Mouse (Mus musculus): ENCODE measurements around the gene Apobec4. TPM values are rescaled to one million over a fixed set of nuclear protein-coding genes. Genes with fewer than 3 reads are reported as not detected.

Gene Apobec4
- polyA plus RNA-seq, 1 experiment from 2014 or later = not detected

DNA sequence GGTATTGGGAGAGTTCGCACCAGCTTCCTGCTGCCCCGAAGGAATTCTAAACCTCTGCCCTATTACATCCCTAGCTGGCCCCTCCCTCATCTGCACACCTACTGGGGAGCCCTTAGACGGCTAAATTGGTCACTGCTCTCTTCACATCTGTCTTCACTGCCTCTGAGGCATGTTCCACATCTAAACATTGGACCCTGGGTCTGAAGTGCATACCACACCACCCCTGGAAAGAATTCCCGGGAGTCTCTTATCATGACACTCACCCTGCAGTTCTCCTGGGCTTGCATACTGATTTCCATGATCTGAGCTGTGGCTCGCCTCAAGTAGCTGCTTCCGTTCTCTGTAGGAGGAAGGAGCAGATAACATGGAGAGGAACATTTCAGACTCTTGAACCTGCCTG lies 40.5 kb downstream of the Apobec4 start:
- H3K27ac ChIP-seq = no peak overlapping the region
- WGBS (ENCODE audit: insufficient replicate concordance) = 5% methylated on average over 6 of the region's 6 CpGs
- H3K9me3 ChIP-seq (replicated peaks) = no peaks in the 10 kb centered on the region
- DNase-seq (no peak), ATAC-seq (ENCODE audit: low read depth) (no peak; the same call in 1 of the 2 replicates)
- H3K9ac ChIP-seq = no peak overlapping the region
- H3K27me3 ChIP-seq = no peaks in the 10 kb centered on the region
- H3K36me3 ChIP-seq = no peaks in the 10 kb centered on the region
- peaks cover 18% of the 10 kb centered on the region for H3K4me1 ChIP-seq (replicated peaks)
- H3K4me3 ChIP-seq (replicated peaks) = no peak overlapping the region
- no peak overlapping the region for H3K4me2 ChIP-seq

DNA sequence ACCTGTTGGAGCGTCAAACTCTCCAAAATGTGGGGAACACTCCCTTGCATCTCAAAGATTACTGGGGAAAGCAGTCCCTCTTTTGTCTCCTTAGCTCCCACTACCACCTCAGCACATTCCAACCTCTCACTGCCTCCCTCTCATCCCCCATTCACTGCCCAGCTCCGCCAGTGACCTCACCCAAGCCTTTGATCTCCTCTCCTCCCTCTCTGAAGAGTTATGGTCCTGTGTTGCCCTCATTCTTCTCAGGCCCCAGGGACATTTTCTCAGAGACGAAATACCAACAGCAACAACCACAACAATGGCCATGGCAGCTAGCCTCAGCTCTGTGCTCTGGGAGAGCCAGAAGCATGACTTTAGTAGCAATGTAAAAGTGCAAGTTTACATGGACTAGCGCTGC lies 40.9 kb downstream of the Apobec4 start:
- Histone ChIP-seq H3K9ac (no peak overlapping the region), H3K27ac (no peak overlapping the region), H3K4me3 (replicated peaks) (no peak overlapping the region), H3K4me1 (replicated peaks) (peaks cover 22% of the 10 kb centered on the region), H3K4me2 (no peak overlapping the region), H3K36me3 (no peaks in the 10 kb centered on the region), H3K9me3 (replicated peaks) (no peaks in the 10 kb centered on the region), H3K27me3 (no peaks in the 10 kb centered on the region)
- no peak for DNase-seq
- 48% methylated on average over 4 of the region's 4 CpGs for WGBS (ENCODE audit: insufficient replicate concordance)
- no peak for ATAC-seq (ENCODE audit: low read depth)

DNA sequence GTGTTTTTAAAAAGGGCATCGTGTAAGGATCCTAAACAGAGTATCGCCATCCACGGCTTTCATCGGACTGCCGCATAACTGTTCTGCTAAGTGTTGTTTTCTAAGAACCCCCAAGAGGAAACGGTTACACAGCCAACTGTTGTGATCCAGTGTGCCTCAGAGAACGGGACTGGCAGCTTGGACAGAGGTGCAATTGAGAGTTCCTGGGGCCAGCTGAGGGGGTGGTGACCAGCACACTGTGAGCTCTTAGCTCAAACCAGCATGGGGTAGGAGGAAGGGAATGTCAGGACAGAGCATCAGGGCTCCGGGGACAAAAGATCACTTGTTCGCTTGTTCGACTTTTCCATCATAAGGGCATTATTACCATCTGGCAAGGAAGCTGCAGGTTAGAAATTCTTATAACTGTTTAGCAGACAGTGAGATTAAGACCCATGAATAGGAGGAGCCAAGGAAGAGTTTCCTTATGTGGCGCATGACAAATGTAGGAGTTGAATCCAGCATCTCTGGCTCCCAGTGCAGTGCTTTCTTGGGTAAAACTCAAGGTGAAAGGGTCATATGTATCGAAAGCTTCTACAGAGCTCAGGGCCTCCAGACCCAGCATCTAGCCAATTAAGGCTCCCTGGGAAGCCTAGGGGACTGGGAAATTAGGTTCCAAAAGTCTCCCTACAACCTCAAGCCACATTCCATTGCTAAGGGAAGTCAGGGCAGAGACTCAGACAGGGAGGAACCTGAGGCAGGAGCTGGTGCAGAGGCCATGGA lies 42.6 kb downstream of the Apobec4 start:
- ATAC-seq (ENCODE audit: low read depth) (no peak), DNase-seq (no peak)
- no peak overlapping the region for H3K4me2 ChIP-seq
- H3K27ac ChIP-seq = no peak overlapping the region
- no peaks in the 10 kb centered on the region for H3K9me3 ChIP-seq (replicated peaks)
- no peaks in the 10 kb centered on the region for H3K36me3 ChIP-seq
- WGBS (ENCODE audit: insufficient replicate concordance) = 69% methylated on average over 12 of the region's 12 CpGs
- no peak overlapping the region for H3K9ac ChIP-seq
- H3K4me3 ChIP-seq (replicated peaks) = no peak overlapping the region
- peaks cover 27% of the 10 kb centered on the region for H3K4me1 ChIP-seq (replicated peaks)
- no peaks in the 10 kb centered on the region for H3K27me3 ChIP-seq

DNA sequence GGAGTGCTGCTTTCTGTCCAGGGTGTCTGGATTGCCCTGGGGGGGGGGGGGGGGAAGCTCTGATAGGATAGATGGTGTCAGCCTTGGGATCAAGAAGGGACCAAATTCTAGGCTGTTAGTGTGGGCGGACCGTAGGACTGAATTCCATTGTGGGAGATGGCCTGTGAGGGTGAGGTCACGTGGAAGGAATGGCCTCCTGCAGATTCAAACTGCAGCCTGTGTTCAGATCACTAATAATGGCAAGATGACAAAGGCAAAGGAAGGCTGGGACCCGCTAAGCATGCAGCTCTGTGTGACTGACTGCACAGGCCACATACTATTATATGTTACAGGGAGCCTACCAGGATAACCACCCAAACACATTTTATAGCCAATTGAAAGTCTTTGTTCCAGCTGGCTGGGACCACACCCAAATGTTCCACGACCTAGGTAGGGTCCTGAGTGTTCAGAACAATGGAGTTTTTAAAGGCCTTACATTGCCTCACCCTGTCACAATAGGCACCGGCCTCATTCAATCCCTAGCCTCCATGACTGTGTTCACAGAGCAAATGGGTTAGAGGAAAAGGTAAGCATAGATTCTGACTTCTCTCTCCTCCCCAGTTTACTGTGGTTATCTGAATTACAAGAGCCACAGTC lies 43.3 kb downstream of the Apobec4 start:
- Histone ChIP-seq H3K27me3 (no peaks in the 10 kb centered on the region), H3K4me2 (no peak overlapping the region), H3K27ac (no peak overlapping the region), H3K9me3 (replicated peaks) (no peaks in the 10 kb centered on the region), H3K4me3 (replicated peaks) (no peak overlapping the region), H3K4me1 (replicated peaks) (peaks cover 24% of the 10 kb centered on the region), H3K9ac (no peak overlapping the region), H3K36me3 (no peaks in the 10 kb centered on the region)
- 70% methylated on average over 6 of the region's 6 CpGs for WGBS (ENCODE audit: insufficient replicate concordance)
- DNase-seq (no peak), ATAC-seq (ENCODE audit: low read depth) (no peak)

DNA sequence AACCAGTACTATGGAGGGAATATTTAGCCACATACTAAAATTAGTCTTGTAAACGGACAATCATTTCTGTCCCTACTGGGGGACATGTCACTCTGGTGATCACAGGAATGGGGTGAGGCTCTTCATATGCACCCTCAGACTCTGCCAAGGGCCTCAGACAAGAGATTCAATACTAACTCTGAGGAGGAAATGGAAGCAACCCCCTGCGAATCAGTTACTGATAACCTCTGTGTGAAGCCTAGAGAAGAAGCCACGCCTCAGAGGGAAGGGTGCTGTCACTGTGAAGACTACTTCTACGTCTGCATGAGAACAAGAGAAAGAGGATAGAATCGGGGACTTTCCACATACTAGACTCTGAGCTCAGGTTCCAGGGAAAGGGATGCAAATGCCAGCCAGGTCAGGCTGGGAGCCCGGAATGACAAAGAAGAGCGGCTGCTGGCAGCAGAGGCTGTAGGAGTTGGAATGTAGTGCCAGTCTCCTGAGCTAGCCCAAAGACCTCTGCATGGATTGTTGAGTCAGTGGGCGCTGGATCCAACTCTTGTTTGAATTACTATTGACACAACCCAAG lies 45.4 kb downstream of the Apobec4 start:
- no peaks in the 10 kb centered on the region for H3K27me3 ChIP-seq

DNA sequence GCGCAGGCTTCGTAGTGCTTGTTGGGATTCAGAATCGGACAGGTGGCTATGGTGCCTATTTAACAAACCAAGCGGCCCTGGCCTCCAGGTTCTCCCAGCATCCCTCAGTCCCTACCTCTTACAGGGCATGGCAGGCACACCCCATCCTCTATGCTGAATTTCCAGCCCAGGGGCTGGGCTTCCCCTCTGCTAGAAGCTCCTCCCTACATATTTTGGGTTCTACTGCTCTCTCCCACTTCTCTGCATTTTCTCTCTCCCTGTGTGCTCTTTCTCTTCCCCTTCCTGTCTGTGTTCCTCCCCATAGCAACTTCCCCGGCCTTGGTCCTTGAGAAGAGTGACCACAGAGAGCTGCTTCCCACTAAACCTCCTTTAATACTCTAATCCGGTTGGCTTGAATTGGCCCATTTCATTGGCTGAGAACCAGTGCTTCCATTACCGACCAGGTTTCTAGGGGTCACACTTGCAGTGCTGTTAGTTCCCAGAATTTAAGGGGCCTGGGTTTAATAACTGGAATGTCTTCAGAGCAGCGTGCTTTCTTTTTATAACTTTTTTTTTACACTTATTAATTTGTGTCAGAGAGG lies 46.4 kb downstream of the Apobec4 start:
- no peak overlapping the region for H3K4me2 ChIP-seq
- no peaks in the 10 kb centered on the region for H3K9me3 ChIP-seq (replicated peaks)
- DNase-seq (no peak), ATAC-seq (ENCODE audit: low read depth) (no peak)
- 67% methylated on average over 8 of the region's 8 CpGs for WGBS (ENCODE audit: insufficient replicate concordance)
- no peaks in the 10 kb centered on the region for H3K27me3 ChIP-seq
- no peak overlapping the region for H3K9ac ChIP-seq
- H3K27ac ChIP-seq = no peak overlapping the region
- H3K4me3 ChIP-seq (replicated peaks) = no peak overlapping the region
- peaks cover 18% of the 10 kb centered on the region for H3K4me1 ChIP-seq (replicated peaks)
- no peaks in the 10 kb centered on the region for H3K36me3 ChIP-seq

More for the DNA sequence above, 45.4 kb downstream of the Apobec4 start:
- no peak overlapping the region for H3K4me2 ChIP-seq
- no peaks in the 10 kb centered on the region for H3K9me3 ChIP-seq (replicated peaks)
- no peaks in the 10 kb centered on the region for H3K36me3 ChIP-seq
- no peak overlapping the region; the same call in 1 of the 2 replicates for H3K9ac ChIP-seq
- no peak for DNase-seq
- WGBS (ENCODE audit: insufficient replicate concordance) = 30% methylated on average over 8 of the region's 8 CpGs
- H3K4me1 ChIP-seq (replicated peaks) = peaks cover 23% of the 10 kb centered on the region
- H3K4me3 ChIP-seq (replicated peaks) = no peak overlapping the region
- no peak overlapping the region for H3K27ac ChIP-seq
- ATAC-seq (ENCODE audit: low read depth) = peak; percentile 40; the same call in 1 of the 2 replicates

DNA sequence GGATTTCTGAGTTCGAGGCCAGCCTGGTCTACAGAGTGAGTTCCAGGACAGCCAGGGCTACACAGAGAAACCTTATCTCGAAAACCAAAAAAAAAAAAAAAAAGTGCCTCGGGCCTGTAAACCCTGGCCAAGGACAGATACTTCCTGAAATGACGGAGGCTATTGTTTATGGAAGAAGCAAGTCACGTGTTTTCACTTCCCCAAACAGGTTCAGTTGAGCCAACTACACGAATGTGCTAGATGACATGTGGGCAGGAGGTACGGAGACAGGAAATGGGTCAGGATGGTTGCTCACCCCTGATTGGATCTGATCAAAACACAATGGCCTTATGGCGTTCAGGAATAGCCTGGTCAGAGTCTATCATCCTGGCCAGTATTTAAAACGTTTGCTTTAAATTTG lies 47.8 kb downstream of the Apobec4 start:
- peaks cover 18% of the 10 kb centered on the region for H3K4me1 ChIP-seq (replicated peaks)
- no peak overlapping the region for H3K4me2 ChIP-seq
- 0 out of 2 replicates have a peak, but pooled peaks have one; percentile 17 for ATAC-seq (ENCODE audit: low read depth)
- no peak overlapping the region for H3K27ac ChIP-seq
- no peak for DNase-seq
- no peaks in the 10 kb centered on the region for H3K27me3 ChIP-seq
- no peak overlapping the region for H3K9ac ChIP-seq
- H3K9me3 ChIP-seq (replicated peaks) = no peaks in the 10 kb centered on the region
- WGBS (ENCODE audit: insufficient replicate concordance) = 19% methylated on average over 9 of the region's 9 CpGs
- H3K36me3 ChIP-seq = no peaks in the 10 kb centered on the region
- no peak overlapping the region for H3K4me3 ChIP-seq (replicated peaks)

DNA sequence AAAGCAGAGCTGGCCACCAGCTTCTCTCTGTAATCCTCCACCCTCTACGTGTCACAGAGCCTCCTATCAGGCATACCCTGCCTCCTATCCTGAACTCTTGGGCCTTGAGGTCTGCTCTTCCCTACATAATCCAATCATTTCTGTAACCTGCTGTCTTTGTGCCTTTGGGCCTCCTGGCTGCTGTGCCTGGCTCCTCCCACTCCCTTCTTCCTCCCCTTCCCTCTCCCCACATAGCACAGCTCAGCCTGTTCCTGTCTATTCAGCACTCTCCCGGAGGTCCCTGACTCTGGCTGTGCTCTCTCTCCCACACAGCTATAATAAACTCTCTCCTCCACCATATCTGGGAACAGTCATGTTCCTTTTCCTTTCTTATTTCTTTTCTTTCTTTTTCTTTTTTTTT lies 49.5 kb downstream of the Apobec4 start, which contains the start of gene Ncf2:
Gene Ncf2 (plus strand): TSS at position 298 of the 400 bp plus-strand sequence.
- H3K9me3 ChIP-seq (replicated peaks) = no peaks in the 10 kb centered on the region
- H3K4me3 ChIP-seq (replicated peaks) = no peak within 1 kb of the TSS
- H3K36me3 ChIP-seq = no peaks in the 10 kb centered on the region
- peak; percentile 58 for ATAC-seq (ENCODE audit: low read depth)
- no peaks in the 10 kb centered on the region for H3K27me3 ChIP-seq
- 9% methylated on average over 2 of the region's 2 CpGs for WGBS (ENCODE audit: insufficient replicate concordance)
- H3K9ac ChIP-seq = no peak within 1 kb of the TSS
- no peak for DNase-seq
- no peak within 1 kb of the TSS for H3K27ac ChIP-seq
- H3K4me2 ChIP-seq = no peak within 1 kb of the TSS
- H3K4me1 ChIP-seq (replicated peaks) = peaks cover 18% of the 10 kb centered on the region

DNA sequence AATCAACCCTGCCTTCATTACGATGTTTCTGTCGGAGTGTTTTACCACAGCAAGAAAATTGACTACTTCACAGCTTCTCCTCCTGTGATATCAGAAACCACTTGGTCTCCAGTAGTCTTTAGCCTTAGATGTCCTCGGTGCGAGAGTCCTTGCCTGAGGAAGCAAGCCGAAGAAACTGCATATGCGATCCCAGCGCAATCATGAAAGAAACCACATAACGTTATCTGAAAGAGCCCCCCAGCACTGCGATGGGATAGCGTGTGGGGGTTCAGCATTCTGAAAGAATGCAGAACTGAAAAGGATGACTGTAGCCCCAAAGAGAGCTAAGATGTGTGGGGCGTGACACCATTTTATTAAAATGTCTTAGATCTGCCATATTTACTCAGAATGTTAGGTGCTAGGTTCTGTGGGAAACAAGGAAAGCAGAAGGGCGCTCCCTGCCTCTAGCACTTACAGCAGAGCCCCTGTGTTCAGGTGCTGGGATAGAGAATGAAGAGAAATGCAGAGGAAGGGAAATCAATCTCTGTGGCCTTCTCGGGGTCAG lies 50.4 kb downstream of the Apobec4 start:
- no peak overlapping the region for H3K27ac ChIP-seq
- H3K9ac ChIP-seq = no peak overlapping the region
- H3K4me2 ChIP-seq = no peak overlapping the region
- DNase-seq = no peak
- H3K4me1 ChIP-seq (replicated peaks) = peaks cover 11% of the 10 kb centered on the region
- H3K4me3 ChIP-seq (replicated peaks) = no peak overlapping the region
- no peaks in the 10 kb centered on the region for H3K27me3 ChIP-seq
- no peak for ATAC-seq (ENCODE audit: low read depth)
- H3K9me3 ChIP-seq (replicated peaks) = no peaks in the 10 kb centered on the region
- 61% methylated on average over 13 of the region's 13 CpGs for WGBS (ENCODE audit: insufficient replicate concordance)
- H3K36me3 ChIP-seq = no peaks in the 10 kb centered on the region

DNA sequence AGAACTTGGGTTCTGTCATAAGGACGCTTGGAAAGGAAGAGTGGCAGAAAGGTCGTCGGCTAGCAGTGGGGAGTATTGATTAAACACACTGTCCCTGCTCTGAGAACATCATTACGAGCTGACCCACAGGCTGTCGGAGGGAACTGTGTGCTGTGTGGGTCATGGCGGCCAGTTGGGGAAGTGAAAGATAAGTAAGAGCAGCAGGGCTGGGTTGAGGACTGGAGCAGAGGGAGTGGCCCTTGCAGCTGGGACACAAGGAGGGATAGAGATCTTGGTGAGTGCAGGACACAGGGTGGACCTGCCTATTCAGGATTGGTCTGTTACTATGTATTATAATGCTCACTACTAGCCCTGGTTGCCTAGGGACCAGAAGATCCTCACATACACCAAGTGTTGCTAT lies 54.6 kb downstream of the Apobec4 start:
- H3K36me3 ChIP-seq = no peaks in the 10 kb centered on the region
- H3K9ac ChIP-seq = no peak overlapping the region
- H3K27ac ChIP-seq = no peak overlapping the region
- H3K4me3 ChIP-seq (replicated peaks) = no peak overlapping the region
- ATAC-seq (ENCODE audit: low read depth) = peak; percentile 38; the same call in 1 of the 2 replicates
- no peaks in the 10 kb centered on the region for H3K27me3 ChIP-seq
- H3K4me2 ChIP-seq = no peak overlapping the region
- DNase-seq = no peak
- H3K4me1 ChIP-seq (replicated peaks) = 0 out of 2 replicates have a peak, but pooled peaks cover 5% of the 10 kb centered on the region
- 48% methylated on average over 6 of the region's 6 CpGs for WGBS (ENCODE audit: insufficient replicate concordance)
- no peaks in the 10 kb centered on the region for H3K9me3 ChIP-seq (replicated peaks)

Data from liver, embryonic 13.5 days (tissue).